Mouse (Mus musculus): Measurements from ENCODE around the gene Sult2b1. TPM values are rescaled to one million over a fixed set of nuclear protein-coding genes. Genes with fewer than 3 reads are reported as not detected.

The Sult2b1 gene
- not detected for polyA plus RNA-seq (2014; fragmentation: Illumina TruSeq; extraction: RNeasy Lipid Tissue Mini Kit (QIAGEN cat#74804); ENCODE audit: low read depth, low replicate concordance)

DNA sequence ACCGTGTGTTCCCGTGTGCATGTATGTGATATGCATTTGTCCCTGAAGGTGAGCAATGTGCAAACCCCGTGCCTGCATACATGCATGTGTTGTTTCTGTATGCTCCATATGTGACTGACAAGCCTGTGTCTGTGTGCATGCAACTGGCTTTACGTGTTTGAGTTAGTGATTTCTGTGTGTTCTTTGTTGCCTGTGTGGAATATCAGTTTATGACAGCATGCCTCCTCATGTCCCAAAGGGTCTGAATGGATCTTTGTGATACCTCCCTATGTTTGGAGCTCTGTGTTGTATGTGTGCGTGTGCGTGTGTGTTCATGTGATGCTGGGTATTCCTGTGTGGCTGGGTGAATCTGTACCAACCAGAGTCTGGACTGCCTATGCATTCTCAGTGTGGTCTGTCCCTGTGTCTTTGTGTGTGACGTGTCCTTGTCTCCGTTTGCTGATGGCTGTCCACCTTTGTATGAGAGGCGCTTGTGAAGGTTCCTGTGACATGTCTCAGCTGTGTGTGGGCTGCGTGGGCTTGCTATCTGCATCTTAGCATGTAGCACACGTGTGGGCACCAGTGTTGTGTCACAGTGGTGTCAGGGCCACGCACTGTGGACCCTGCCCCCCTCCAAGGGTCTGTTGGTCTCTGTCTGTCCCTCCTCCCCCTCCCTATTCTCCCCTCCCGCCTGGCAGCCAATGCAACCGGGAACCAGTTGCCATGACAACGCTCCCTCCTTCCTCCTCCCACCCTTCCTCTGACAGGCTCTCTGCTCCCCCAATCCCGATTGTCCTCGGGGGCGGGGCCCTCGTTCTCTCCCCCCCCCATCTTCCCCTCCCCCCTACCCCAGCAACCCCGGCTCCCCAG, at the start of gene Sult2b1:
Gene Sult2b1, minus strand, starts transcription at position 146 of the 849 bp plus-strand sequence.

DNA sequence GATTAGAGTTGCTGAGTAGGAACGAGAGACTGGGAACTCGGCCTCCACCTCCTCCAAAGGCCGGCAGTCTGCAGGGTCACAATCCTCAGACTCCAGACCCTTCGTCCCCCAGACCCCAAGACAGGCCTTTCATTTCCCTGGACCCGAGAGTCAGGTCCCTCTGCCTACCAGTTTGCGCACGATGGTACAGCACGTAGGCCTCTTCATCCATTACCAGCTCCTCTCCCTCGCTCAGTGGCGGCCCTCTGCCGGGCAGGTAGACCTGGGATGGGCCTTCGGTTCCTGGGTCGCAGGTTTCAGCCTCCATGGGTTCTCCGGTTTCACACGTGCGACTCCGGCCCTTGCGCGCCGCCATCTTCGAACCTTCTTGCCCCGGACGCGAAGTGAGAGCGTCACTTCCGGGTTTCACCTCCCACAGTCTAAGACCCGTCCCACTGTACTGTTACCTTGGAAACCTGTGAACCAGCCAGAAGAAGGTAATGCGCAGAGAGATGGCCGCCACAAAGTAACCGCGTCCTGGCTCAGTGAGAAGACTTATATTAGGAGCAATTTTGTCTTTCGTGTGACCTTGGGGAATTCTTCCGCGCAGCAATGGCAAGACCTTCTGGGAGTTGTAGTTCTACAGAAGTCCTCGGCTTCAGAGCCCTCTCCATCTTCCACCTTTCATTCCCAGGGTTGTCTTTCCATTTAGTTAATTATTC, 46.1 kb upstream of the Sult2b1 start, which contains the start of gene Grwd1:
Gene Grwd1, minus strand, starts transcription at position 518 of the 701 bp plus-strand sequence.

GRCm38 (mm10) chr7:45824598-45824997, 40.1 kb upstream of the Sult2b1 start, which contains the start of gene Kcnj14:
Kcnj14 (minus strand) TSS chr7:45824782.

GRCm38 (mm10) chr7:45813787-45814779, 29.6 kb upstream of the Sult2b1 start, which contains the start of gene Cyth2:
Cyth2 (minus strand) TSS chr7:45814581.

GRCm38 (mm10) chr7:45783511-45784091, 868 bp downstream of the Sult2b1 start, which contains the start of gene Lmtk3:
Lmtk3 (plus strand) TSS chr7:45783738.

GRCm38 (mm10) chr7:45725713-45726112, 58.8 kb downstream of the Sult2b1 start, which contains the start of gene Spaca4:
Spaca4 (minus strand) TSS chr7:45725813.

GRCm38 (mm10) chr7:45720413-45721233, 63.8 kb downstream of the Sult2b1 start, which contains the start of gene Fam83e:
Fam83e (plus strand) TSS chr7:45721212.

GRCm38 (mm10) chr7:45717918-45718297, 66.6 kb downstream of the Sult2b1 start, which contains the start of gene Sphk2:
Sphk2 (minus strand) TSS chr7:45718002.

GRCm38 (mm10) chr7:45715090-45715708, 69.3 kb downstream of the Sult2b1 start, which contains the start of gene Rpl18:
Rpl18 (plus strand) TSS chr7:45715457.

DNA sequence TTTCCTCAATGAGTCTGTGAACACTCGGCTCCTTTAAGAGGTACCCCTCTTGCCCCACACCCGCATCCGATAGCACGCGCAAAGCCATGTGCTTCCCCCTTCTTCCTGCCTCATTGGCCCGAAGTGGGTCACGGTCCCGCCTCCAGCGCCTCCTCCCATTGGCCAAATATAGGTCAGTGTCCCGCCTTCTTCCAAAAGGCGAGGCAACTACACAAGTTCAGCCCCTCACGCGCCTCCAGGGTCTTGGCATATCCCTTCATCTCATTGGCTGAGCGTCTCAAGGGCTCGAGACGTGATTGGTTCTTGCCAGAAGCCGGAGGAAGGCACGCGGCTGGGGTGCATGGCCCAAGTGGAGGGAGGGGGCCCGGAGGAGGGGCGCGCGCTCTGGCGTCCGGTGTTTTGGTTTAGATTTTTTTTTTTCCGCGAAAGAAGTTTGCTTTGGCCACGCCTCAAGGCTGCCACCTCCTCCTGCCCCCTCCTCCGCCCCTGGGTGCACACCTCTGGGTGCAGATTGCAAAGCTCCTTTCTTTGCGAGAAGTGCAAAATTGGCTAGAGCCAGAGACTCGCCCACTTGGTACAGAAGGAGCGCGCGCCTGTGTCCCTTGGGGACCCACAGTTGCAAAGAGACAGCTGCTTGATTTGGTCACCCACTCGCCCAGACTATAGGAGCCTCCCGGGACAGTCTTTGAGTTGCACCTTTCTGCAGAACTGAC, 79.6 kb downstream of the Sult2b1 start, which contains the start of gene Dbp:
Gene Dbp, plus strand, starts transcription at position 359 of the 713 bp plus-strand sequence.

GRCm38 (mm10) chr7:45699523-45700141, 84.8 kb downstream of the Sult2b1 start, which contains the start of gene Car11:
Car11 (plus strand) TSS chr7:45699843.

DNA sequence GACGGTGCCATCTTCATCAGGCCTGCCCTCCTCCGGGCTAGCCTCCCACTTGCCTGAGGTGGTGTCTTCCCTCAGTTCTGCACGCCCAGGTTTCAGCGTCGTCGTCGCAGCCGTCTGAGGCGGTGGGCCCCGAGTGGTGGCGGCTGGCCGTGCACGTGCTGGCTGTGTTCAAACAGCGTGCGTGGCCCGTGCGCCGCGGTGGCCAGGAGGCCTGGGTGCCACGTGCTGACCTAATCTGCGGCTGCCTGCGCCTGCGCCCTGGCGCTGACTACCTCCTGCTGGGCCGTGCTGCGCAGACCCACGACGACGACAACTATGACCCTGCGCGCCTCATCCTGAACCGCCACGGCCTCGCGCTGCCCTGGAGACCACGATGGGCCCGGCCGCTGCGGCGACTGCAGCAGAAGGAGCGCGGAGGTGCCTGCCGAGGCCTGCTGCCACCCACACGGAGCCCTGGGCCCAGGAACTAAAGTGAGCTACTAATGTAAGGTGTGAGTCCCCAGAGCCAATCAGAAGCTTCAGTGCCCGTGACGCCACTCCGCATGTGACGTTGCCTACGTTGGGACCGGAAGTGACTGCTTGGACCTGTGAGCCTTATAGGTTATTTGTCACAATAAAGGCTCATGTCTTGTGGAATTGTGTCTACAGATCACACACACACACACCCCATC, 90.4 kb downstream of the Sult2b1 start, which contains the start of gene Sec1:
Gene Sec1, minus strand, starts transcription at position 482 of the 671 bp plus-strand sequence.

DNA sequence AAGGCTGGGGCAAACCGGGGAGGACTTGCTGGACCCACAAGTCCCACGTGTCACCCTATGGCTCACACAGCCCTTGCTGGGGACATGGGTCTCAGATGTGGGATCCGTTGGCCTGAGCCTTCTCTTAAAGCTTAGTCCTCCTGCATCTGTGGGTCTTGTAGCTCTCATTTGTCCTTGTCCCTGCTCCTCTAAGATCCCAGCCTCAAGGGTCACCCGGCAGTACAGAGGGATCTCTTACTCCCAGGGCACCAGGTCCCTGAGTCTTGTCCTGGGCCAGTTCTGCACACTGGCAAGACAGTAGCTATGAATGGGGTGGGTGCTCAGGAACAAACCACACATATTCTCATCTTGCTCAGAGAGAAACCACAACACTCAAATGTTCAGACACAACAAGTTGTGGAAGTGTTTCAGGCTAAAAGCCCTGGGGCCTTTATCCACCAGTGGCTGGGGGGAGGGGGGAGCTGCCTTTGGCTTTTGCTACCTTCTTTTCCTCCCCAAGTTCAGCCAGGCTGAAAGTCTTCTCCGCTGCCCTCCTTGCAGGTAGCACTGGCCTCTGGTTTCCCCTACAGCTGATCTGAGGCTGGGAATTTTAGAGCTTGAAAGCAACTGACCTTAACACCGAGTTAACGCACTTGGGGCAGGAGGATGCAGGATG, 100.9 kb downstream of the Sult2b1 start, which contains the start of gene Ntn5:
Gene Ntn5, plus strand, starts transcription at position 627 of the 655 bp plus-strand sequence.

